Mouse (Mus musculus): ENCODE measurements around the gene Emid1.

- no peak for TF ChIP-seq CTCF (IDR thresholded peaks at IDR 0.05; ENCODE audit: low read depth, low read length)
- TF ChIP-seq GATA1 (IDR thresholded peaks at IDR 0.05; ENCODE audit: borderline replicate concordance, low read length) = no peak
These were observed 16.1 kb downstream of the Emid1 start for GRCm38 (mm10) chr11:5135914-5136313.

All from G1E (cell line).